Mouse (Mus musculus) hindbrain, embryonic 16.5 days (tissue): ENCODE data around the gene Fetub. TPM values are rescaled to one million over a fixed set of nuclear protein-coding genes. Genes with fewer than 3 reads are reported as not detected.

Source experiments
- ATAC-seq: fragments of 200-750 bp; cut with Nextera tagmentation; 2 replicates; pipeline ENCODE4 v1.8.0; 2017; ENCODE audit warnings: moderate TSS enrichment, moderate library complexity
- H3K27ac ChIP-seq: fragments of 300-500 bp; sonication (generic); 2 replicates; pipeline ENCODE4 v1.5.1; 2014; ENCODE audit warnings: low read depth, mild to moderate bottlenecking, control low read depth, low read length, moderate library complexity
- H3K27me3 ChIP-seq: fragments of 300-500 bp; sonication (generic); replicated peaks from 2 replicates; pipeline ENCODE4 v1.6.1; 2014; ENCODE audit warnings: low read length; ENCODE audit not compliant: control insufficient read depth, insufficient read depth
- H3K36me3 ChIP-seq: fragments of 300-500 bp; sonication (generic); 2 replicates; pipeline ENCODE4 v1.6.1; 2014; ENCODE audit warnings: mild to moderate bottlenecking, low read length, moderate library complexity, mixed read lengths; ENCODE audit not compliant: control insufficient read depth, insufficient read depth
- H3K4me1 ChIP-seq: fragments of 300-500 bp; sonication (generic); 2 replicates; pipeline ENCODE4 v1.6.1; 2014; ENCODE audit warnings: low read depth, low read length; ENCODE audit not compliant: control insufficient read depth, insufficient read depth
- H3K4me2 ChIP-seq: fragments of 300-500 bp; sonication (generic); 2 replicates; pipeline ENCODE4 v1.6.1; 2014; ENCODE audit warnings: mild to moderate bottlenecking, low read length, control low read depth, moderate library complexity
- H3K4me3 ChIP-seq: fragments of 300-500 bp; sonication (generic); 2 replicates; pipeline ENCODE4 v1.5.1; 2014; ENCODE audit warnings: mild to moderate bottlenecking, low read length, control low read depth, moderate library complexity
- H3K9ac ChIP-seq: fragments of 300-500 bp; sonication (generic); 2 replicates; pipeline ENCODE4 v1.6.1; 2014; ENCODE audit warnings: low read depth, mild to moderate bottlenecking, control low read depth, low read length, moderate library complexity
- H3K9me3 ChIP-seq: fragments of 300-500 bp; sonication (generic); 2 replicates; pipeline ENCODE4 v1.6.1; 2014; ENCODE audit warnings: mild to moderate bottlenecking, low read length, moderate library complexity; ENCODE audit not compliant: control insufficient read depth
- WGBS: fragments of 180-500 bp; shearing (Covaris S2); extraction: QIAGEN DNeasy Blood & Tissue Kit; methylation state at CpG from one replicate; pipeline ENCODE4 v1.1.7; 2014; 5-methylcytosine and 5-hydroxymethylcytosine counted together
- polyA plus RNA-seq: library from polyadenylated mRNA; unstranded; fragments of >200 nt; fragmentation: Nextera tagmentation; extraction: Ambion mirVana; gene quantifications from 2 replicates; pipeline ENCODE4 v1.2.1, GENCODE M21; 2015

Gene Fetub
- polyA plus RNA-seq, result not detected in 2 replicates

DNA sequence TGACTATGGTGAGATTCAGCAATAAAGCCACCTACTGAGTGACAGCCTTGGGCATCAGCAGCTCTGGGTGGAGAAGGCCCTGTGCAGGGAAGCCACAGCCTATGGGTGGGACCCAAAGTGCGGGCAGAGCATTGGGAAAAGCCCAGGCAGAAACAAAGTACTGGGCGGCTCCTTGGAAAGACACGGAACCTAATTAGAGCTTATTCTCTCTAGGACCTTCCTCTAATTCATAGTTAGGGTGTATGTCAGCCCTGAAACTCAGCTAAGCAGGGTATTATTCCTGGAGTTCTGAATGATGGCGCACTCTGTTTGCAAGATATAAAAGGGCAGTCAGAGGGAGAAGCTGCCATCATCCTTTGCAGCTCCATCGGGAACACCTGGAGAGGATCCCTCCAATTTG, at the start of gene Fetub:
Fetub (plus strand) TSS at position 301 of the 400 bp plus-strand sequence.
- Histone ChIP-seq H3K4me3 (no peak within 1 kb of the TSS), H3K27ac (no peak within 1 kb of the TSS), H3K9ac (no peak within 1 kb of the TSS), H3K9me3 (no peaks in the 10 kb centered on the region), H3K36me3 (no peaks in the 10 kb centered on the region), H3K4me2 (no peak within 1 kb of the TSS), H3K27me3 (no peaks in the 10 kb centered on the region), H3K4me1 (no peaks in the 10 kb centered on the region)
- 89% methylated on average over 5 of the region's 5 CpGs for WGBS
- ATAC-seq, result no peak

DNA sequence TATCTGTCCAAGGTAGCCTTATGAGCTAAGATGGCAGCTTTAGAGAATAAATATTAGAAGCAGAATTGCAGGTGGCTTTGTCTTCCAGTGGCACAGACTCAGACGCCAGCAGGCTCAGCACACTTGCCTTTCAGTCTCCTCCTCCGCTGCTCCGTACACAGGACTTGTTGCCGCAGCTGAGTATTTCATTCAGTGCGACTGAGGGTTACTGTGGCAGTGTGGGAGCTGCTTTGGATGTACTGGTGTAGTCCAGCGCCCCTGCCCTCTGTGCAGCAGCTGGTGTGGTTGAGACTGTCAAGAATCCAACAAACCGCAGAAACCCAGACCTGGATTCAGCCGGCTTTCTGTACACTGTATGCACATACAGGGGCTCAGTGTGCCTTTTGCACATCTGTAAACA, 45.7 kb upstream of the Fetub start:
- H3K9me3 ChIP-seq, result no peaks in the 10 kb centered on the region
- H3K4me2 ChIP-seq, result no peak overlapping the region
- 89% methylated on average over 8 of the region's 8 CpGs for WGBS
- no peak overlapping the region for H3K4me3 ChIP-seq
- peaks cover 45% of the 10 kb centered on the region for H3K36me3 ChIP-seq
- H3K27me3 ChIP-seq, result no peaks in the 10 kb centered on the region
- H3K9ac ChIP-seq, result no peak overlapping the region
- no peak for ATAC-seq
- H3K4me1 ChIP-seq, result no peaks in the 10 kb centered on the region
- no peak overlapping the region for H3K27ac ChIP-seq

DNA sequence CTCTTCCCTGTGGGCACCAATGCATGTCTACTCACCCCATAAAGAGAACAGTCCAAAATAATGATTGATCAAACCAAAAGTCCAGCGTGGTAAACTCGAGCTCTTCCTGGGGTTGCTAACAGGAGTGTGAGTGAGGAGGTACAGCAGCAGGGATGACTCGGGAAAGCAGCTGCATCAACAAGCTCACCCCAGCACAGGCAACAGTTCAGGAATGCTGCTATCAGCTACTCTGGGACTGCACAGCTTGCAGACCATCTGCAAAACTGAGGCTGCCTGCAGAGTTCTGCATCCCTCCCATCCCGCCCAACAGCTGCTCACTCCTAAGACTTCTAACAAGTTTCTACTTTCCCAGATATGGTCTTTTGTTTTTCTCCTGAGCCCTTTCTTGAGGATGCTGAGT, 44.8 kb upstream of the Fetub start:
- no peak for ATAC-seq
- H3K36me3 ChIP-seq, result peaks cover 42% of the 10 kb centered on the region
- 80% methylated on average over 4 of the region's 4 CpGs for WGBS
- no peaks in the 10 kb centered on the region for H3K9me3 ChIP-seq
- no peaks in the 10 kb centered on the region for H3K27me3 ChIP-seq
- H3K4me1 ChIP-seq, result no peaks in the 10 kb centered on the region
- no peak overlapping the region for H3K9ac ChIP-seq
- H3K4me2 ChIP-seq, result no peak overlapping the region
- no peak overlapping the region for H3K27ac ChIP-seq
- no peak overlapping the region for H3K4me3 ChIP-seq

DNA sequence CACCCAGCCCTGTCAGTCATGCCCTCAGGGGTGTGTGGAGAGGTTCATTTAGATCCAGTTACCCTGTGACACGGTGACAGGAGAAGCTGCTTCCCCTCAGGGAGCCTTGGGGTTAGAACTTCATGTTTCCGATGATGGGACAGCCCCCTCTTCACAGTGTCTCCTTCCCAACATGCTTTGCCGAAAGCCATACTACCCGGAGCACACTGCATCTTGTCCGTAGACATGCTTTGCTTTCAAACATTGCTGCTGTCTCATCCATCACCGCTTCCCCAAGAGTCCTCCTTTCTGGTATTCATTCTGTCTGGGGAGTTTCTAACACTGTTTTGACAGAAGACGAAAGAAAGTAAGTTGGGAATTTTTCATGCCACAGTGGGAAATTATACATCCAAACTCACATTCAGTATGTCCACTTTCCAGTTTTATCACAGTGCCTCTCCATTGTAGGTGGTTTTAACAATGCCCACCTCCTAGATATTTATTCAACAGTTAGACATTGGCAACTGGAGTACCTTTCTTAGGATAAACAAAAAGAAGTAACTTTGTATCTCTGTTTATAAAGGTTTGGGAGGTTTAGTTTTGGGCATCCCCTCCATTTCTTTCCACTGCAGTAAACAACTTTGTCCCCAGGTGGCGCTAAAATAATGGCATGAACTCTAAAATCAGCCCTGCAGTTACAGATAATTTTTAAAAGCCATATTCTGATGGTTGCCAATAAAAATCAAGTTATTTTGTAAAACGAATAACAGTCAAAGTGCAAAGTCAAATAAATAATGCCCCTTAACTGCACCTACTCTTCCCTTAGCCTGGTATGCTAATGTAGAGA, 41.7 kb upstream of the Fetub start:
- Histone ChIP-seq H3K4me2 (no peak overlapping the region), H3K4me3 (no peak overlapping the region), H3K27me3 (no peaks in the 10 kb centered on the region), H3K36me3 (peaks cover 14% of the 10 kb centered on the region), H3K27ac (no peak overlapping the region), H3K9ac (no peak overlapping the region), H3K4me1 (no peaks in the 10 kb centered on the region), H3K9me3 (no peaks in the 10 kb centered on the region)
- ATAC-seq, result no peak
- 46% methylated on average over 9 of the region's 9 CpGs for WGBS

DNA sequence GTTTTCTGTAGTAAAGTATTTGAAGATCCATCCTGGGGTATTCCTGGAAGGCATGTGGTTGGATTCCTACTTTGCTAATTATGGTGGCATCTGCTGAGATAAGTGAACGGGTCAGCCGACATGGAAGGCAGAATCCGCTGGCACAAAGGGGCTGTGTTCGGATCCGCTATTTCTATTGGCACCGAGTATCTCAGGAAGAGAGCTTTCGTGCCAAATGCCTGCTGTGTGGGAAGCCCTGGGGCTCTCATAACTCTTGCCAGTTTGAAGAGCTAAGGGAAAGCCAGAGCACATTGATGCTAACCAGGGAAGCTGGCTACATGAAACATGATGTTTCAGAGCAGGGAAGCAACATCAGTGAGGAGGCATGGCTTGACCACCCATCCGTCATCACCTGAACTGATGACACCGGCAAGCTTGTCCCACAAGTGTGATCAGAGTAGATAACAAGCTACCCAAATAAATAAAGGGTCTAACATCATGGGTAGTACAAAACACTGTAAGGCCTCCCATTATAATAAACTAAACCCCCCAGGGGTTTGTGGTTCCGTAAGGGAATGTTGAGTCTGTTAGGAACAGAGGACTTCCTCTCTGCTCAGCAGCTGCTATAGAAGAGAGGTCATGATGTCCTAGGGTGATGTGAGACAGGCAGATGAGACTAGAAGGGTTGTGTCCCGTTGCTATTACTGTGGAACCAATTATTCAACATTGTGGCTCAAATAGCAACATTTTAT, 40.3 kb upstream of the Fetub start:
- 61% methylated on average over 11 of the region's 11 CpGs for WGBS
- Histone ChIP-seq H3K27ac (no peak overlapping the region), H3K4me2 (no peak overlapping the region), H3K9ac (no peak overlapping the region), H3K9me3 (no peaks in the 10 kb centered on the region), H3K36me3 (0 out of 2 replicates have a peak, but pooled peaks cover 3% of the 10 kb centered on the region), H3K4me3 (no peak overlapping the region), H3K4me1 (no peaks in the 10 kb centered on the region), H3K27me3 (no peaks in the 10 kb centered on the region)
- no peak; the same call in 1 of the 2 replicates for ATAC-seq

DNA sequence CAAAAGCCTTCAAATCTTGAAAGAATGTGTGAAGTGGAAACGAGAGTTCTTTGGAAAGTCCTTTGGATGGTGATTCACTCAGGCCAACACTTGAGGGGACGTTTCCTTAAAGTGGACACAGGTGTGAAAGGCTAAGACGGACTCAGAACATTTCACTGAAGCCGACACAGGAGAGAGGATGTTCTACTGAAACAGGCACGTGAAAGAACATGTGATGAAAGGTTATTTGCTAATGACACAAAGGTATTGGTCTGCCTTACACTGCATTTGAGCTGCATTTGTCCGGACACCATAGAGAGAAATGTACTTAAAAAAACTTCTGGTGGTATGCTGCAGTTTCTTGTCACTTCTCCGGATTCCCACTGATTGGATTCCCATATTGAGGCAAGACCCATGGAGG, 39.4 kb upstream of the Fetub start:
- no peak for ATAC-seq
- Histone ChIP-seq H3K4me2 (no peak overlapping the region), H3K27me3 (no peaks in the 10 kb centered on the region), H3K36me3 (0 out of 2 replicates have a peak, but pooled peaks cover under 1% of the 10 kb centered on the region), H3K27ac (no peak overlapping the region), H3K4me3 (no peak overlapping the region), H3K9me3 (no peaks in the 10 kb centered on the region), H3K9ac (no peak overlapping the region), H3K4me1 (no peaks in the 10 kb centered on the region)
- WGBS, result 83% methylated on average over 7 of the region's 7 CpGs

DNA sequence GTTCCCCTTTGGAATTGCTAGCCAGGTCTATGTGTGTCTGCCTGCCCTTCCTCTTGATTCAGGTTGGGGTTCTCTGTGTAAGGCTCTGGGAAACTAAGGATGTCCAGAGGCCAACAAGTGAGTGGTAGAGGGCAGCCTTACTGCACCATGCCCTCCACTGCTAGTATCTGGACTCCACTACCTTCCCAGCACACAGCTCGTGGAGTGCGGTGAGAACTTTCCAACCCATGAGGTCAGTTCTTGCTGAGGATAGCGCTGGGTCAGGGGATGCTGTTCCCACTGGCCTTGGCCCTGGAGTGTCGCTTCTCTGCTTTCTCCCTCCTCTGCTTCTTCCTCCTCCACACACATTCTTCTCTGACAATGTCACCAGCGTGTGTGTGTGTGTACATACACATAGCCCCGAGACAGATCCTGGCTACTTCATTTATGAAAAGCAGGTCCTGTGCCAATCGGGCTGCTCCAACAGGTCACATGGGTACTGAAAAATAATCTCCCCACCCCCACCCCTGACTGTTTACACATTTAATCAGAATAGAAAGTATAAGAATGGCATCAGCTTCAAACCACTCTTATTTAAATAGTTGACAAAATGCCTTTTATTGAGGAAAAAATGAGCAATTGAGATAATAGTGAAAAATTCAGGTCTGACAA, 38.1 kb upstream of the Fetub start:
- no peaks in the 10 kb centered on the region for H3K36me3 ChIP-seq
- no peak overlapping the region for H3K4me2 ChIP-seq
- H3K9me3 ChIP-seq, result no peaks in the 10 kb centered on the region
- H3K4me3 ChIP-seq, result no peak overlapping the region
- no peaks in the 10 kb centered on the region for H3K4me1 ChIP-seq
- H3K9ac ChIP-seq, result no peak overlapping the region
- 59% methylated on average over 7 of the region's 7 CpGs for WGBS
- no peaks in the 10 kb centered on the region for H3K27me3 ChIP-seq
- ATAC-seq, result no peak
- H3K27ac ChIP-seq, result no peak overlapping the region

DNA sequence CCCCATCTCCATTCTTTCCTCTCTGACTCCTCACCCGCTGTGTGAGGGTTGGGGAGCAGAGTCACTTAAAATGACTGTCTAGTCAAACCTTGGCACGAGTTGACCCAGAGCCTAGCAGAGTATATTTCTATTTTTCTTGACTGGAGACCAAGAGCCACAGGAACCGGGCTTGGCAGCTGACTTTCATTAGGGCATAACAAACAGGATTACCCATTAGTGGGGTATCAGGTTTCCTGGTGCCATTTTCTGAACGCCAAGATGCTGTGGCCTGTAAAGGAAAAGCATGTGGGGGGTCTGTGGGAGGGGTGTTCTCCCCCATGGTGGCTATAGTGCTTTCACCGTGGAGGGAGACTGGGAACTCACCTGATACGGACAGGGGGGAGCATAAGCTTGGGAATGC, 37.2 kb upstream of the Fetub start:
- H3K4me1 ChIP-seq, result no peaks in the 10 kb centered on the region
- H3K4me3 ChIP-seq, result no peak overlapping the region
- H3K36me3 ChIP-seq, result no peaks in the 10 kb centered on the region
- whole genome bisulfite sequencing, result 21% methylated on average over 6 of the region's 6 CpGs
- no peak overlapping the region for H3K9ac ChIP-seq
- ATAC-seq, result 0 out of 2 replicates have a peak, but pooled peaks have one; percentile 43
- H3K27me3 ChIP-seq, result no peaks in the 10 kb centered on the region
- no peak overlapping the region for H3K4me2 ChIP-seq
- H3K9me3 ChIP-seq, result no peaks in the 10 kb centered on the region
- no peak overlapping the region for H3K27ac ChIP-seq

DNA sequence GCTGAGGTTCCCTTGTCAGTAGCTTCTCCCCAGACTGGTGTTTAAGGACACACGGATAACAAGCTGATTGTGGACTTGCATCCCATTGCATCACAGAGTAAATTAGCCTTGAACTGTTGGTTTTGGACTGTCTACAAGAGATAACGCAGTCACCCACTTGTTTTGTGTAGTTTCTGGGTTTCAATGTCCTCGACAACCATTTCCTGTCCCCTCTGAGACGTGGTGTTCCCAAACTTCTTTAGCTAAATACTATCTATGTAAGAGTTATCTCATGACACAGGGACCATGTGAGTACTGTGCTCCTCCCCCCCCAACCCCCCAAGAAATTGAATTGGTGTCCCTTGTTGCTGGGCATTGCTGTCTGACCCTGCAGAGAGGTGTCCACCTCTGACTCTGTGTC, 36.6 kb upstream of the Fetub start:
- ATAC-seq, result no peak
- Histone ChIP-seq H3K27ac (no peak overlapping the region), H3K9me3 (no peaks in the 10 kb centered on the region), H3K36me3 (no peaks in the 10 kb centered on the region), H3K4me1 (no peaks in the 10 kb centered on the region), H3K27me3 (no peaks in the 10 kb centered on the region), H3K4me3 (no peak overlapping the region), H3K4me2 (no peak overlapping the region), H3K9ac (no peak overlapping the region)
- WGBS, result 79% methylated on average over 4 of the region's 4 CpGs
